Mouse (Mus musculus) intestine, embryonic 16.5 days (tissue): ENCODE measurements around the gene Pbx1. TPM values are rescaled to one million over a fixed set of nuclear protein-coding genes. Genes with fewer than 3 reads are reported as not detected.
A peak's percentile ranks its signal among the peaks of the same experiment; 100 is the strongest.

Experiments used
- ATAC-seq: fragments of 200-750 bp; cut with Nextera tagmentation; 2 replicates; pipeline ENCODE4 v1.8.0; 2017; ENCODE audit warnings: moderate TSS enrichment, moderate library complexity
- H3K27ac ChIP-seq: fragments of 300-500 bp; sonication (generic); 2 replicates; pipeline ENCODE4 v1.5.1; 2014; ENCODE audit warnings: mild to moderate bottlenecking, low read length
- H3K27me3 ChIP-seq: fragments of 300-500 bp; sonication (generic); replicated peaks from 2 replicates; pipeline ENCODE4 v1.6.1; 2014; ENCODE audit warnings: low read length, control low read depth, mixed read lengths; ENCODE audit not compliant: control insufficient read depth, insufficient read depth
- H3K36me3 ChIP-seq: fragments of 300-500 bp; sonication (generic); 2 replicates; pipeline ENCODE4 v1.6.1; 2014; ENCODE audit warnings: low read length, control low read depth; ENCODE audit not compliant: control insufficient read depth, insufficient read depth
- H3K4me1 ChIP-seq: fragments of 300-500 bp; sonication (generic); 2 replicates; pipeline ENCODE4 v1.6.1; 2014; ENCODE audit warnings: low read length, control low read depth, mixed read lengths; ENCODE audit not compliant: control insufficient read depth, insufficient read depth
- H3K4me2 ChIP-seq: fragments of 300-500 bp; sonication (generic); 2 replicates; pipeline ENCODE4 v1.6.1; 2014; ENCODE audit warnings: low read depth, low read length, control low read depth
- H3K4me3 ChIP-seq: fragments of 300-500 bp; sonication (generic); 2 replicates; pipeline ENCODE4 v1.5.1; 2014; ENCODE audit warnings: mild to moderate bottlenecking, low read length
- H3K9ac ChIP-seq: fragments of 300-500 bp; sonication (generic); 2 replicates; pipeline ENCODE4 v1.6.1; 2014; ENCODE audit warnings: low read depth, low read length
- H3K9me3 ChIP-seq: fragments of 300-500 bp; sonication (generic); 2 replicates; pipeline ENCODE4 v1.6.1; 2016; ENCODE audit warnings: low read length, control low read depth; ENCODE audit not compliant: control insufficient read depth
- WGBS: fragments of 180-500 bp; shearing (Covaris S2); extraction: QIAGEN DNeasy Blood & Tissue Kit; methylation state at CpG from one replicate; pipeline ENCODE4 v1.1.7; 2014; 5-methylcytosine and 5-hydroxymethylcytosine counted together
- polyA plus RNA-seq: library from polyadenylated mRNA; unstranded; fragments of >200 nt; fragmentation: Nextera tagmentation; extraction: Ambion mirVana; gene quantifications from 2 replicates; pipeline ENCODE4 v1.2.1, GENCODE M21; 2015

The Pbx1 gene
- polyA plus RNA-seq, 1 experiment from 2014 or later, result 17.2 TPM

DNA sequence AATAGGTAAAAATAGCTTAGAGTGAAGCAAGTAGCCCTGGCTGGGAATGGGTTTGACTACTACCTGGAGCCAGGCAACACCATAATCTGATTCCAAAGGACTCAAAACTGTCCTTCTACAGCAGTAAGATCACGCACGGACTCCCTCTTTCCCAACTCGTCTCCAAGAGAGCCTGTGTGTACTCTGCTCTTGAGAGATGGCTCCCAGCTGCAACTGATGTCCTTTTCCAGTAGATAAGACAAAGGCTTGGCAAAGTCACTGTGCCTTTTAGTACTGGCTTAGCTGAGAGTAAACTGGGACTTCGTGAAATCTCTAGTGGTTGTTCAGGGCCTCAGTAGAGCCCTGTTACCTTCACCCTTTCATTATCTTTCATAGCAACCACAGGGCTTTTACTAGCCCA is 38.6 kb downstream of the Pbx1 start:
- ATAC-seq, result no peak
- no peak overlapping the region for H3K9ac ChIP-seq
- WGBS, result 52% methylated on average over 4 of the region's 4 CpGs
- H3K36me3 ChIP-seq, result no peaks in the 10 kb centered on the region
- no peak overlapping the region for H3K4me2 ChIP-seq
- H3K27ac ChIP-seq, result no peak overlapping the region
- no peak overlapping the region for H3K4me3 ChIP-seq
- H3K9me3 ChIP-seq, result no peaks in the 10 kb centered on the region
- H3K4me1 ChIP-seq, result peaks cover 17% of the 10 kb centered on the region
- H3K27me3 ChIP-seq, result no peaks in the 10 kb centered on the region

DNA sequence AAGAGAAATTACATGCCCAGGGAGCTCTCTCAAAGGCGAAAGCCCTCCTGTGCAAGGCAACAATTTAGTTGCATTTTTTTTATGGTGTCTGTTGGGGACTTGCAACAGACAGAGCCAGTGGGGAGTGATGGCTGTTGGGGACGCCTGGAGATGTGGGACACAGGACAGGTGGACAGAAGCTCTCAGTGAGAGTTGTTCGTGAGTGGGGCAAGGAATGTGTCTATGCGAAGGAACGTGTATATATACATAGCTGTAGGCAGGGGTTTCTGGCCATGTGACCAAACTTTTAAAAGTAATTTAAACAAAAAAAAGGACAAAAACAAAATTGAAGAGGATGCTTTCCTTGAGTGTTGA is 39.6 kb downstream of the Pbx1 start:
- peak overlapping the region; percentile 54 for H3K27ac ChIP-seq
- H3K36me3 ChIP-seq, result no peaks in the 10 kb centered on the region
- H3K4me1 ChIP-seq, result peaks cover 17% of the 10 kb centered on the region
- ATAC-seq, result no peak
- no peak overlapping the region for H3K4me3 ChIP-seq
- peak overlapping the region; percentile 40 for H3K4me2 ChIP-seq
- no peaks in the 10 kb centered on the region for H3K27me3 ChIP-seq
- H3K9ac ChIP-seq, result 0 out of 2 replicates have a peak overlapping the region, but pooled peaks have one; percentile 19
- no peaks in the 10 kb centered on the region for H3K9me3 ChIP-seq
- 51% methylated on average over 5 of the region's 5 CpGs for WGBS

DNA sequence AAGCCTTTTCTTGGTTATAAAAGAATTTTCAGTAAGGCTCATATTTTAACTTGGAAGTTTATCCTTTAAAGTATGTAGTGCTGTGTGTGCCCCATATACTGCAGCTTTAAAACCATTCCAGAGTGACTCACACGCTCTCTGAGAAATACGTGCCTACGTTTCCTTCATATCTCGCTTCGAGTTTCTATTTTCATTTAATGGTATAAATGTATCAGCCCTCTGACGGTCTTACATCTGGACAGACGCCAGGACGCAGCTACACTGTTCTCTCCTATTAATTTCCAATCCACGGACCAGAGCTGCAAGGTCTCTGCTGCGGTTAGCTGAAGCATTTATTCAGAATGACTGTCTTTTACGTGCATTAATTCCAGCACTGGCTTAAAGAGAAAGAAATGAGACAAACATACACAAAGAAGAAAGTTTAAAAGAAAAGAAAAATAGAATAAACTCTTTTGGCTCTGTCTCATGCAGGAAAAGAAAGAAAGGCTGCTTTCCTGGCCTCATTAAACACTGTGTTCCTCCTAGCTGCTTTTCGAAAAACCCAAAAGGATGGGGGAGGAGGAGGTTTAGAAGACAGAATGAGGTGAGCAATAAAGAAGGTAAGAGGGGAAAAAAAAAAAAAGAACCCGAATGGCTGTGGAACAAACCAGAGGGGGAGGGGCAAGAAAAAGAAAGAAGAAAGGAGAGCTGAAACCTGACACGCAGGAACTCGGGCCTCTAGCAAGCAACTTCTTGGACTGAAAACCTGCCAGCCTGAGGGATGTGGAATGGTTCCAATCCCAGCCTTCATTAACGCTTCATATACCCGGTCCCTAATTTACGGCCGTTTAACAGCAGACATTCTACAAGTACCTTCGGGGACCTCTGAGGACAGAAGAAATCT is 40.2 kb downstream of the Pbx1 start:
- peak overlapping the region; percentile 54 for H3K27ac ChIP-seq
- H3K36me3 ChIP-seq, result no peaks in the 10 kb centered on the region
- peak; percentile 57 for ATAC-seq
- H3K4me1 ChIP-seq, result peaks cover 17% of the 10 kb centered on the region
- no peaks in the 10 kb centered on the region for H3K27me3 ChIP-seq
- H3K4me3 ChIP-seq, result no peak overlapping the region
- 30% methylated on average over 20 of the region's 20 CpGs for WGBS
- H3K4me2 ChIP-seq, result peak overlapping the region; percentile 40
- H3K9me3 ChIP-seq, result no peaks in the 10 kb centered on the region
- H3K9ac ChIP-seq, result 0 out of 2 replicates have a peak overlapping the region, but pooled peaks have one; percentile 19

- Histone ChIP-seq H3K4me1 (peaks cover 20% of the 10 kb centered on the region), H3K9me3 (no peaks in the 10 kb centered on the region), H3K4me2 (no peak overlapping the region), H3K4me3 (no peak overlapping the region), H3K27ac (no peak overlapping the region), H3K27me3 (no peaks in the 10 kb centered on the region), H3K36me3 (no peaks in the 10 kb centered on the region), H3K9ac (no peak overlapping the region)
- ATAC-seq, result no peak
These were observed 41.3 kb downstream of the Pbx1 start for GRCm38 (mm10) chr1:168390748-168391147.

DNA sequence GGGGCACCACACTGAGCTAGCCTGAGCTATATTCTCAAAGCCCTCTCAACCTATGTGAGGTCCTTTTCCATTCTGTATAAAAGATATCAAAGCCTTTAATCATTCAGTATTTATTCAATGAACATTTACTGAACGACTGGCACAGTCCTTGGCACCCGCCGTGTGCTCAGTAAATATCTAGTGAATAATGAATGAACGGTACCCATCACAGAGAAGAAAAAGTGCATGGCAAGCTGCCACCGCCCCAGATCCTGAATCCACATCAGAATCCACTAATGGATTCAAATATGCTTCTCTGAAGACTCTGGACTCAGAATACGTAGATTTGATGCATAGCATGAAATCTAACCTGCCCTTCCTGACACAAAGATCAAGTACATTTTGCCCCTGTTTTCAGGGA is 45.9 kb downstream of the Pbx1 start:
- WGBS, result 73% methylated on average over 6 of the region's 6 CpGs

DNA sequence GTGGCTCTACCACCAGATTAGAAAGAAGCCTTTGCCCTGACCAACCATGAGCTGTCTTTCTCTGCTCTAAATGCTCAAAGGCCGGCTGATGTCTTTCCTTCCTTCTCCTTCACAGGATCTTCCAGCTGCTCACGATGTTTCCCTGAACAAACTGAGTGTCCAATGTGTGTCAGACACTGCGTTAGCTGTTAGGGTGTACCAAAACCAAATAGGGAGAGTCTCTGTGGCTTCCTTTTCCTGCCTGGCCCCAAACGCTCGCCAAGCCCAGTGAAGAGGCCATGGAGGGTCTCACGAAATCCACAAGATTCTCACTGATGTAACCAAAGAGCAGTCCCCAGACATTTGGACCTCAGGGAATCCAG is 47.5 kb downstream of the Pbx1 start:
- Histone ChIP-seq H3K4me1 (peaks cover 49% of the 10 kb centered on the region), H3K9ac (no peak overlapping the region), H3K36me3 (no peaks in the 10 kb centered on the region), H3K27ac (peak overlapping the region; percentile 39), H3K27me3 (no peaks in the 10 kb centered on the region), H3K9me3 (no peaks in the 10 kb centered on the region), H3K4me3 (no peak overlapping the region), H3K4me2 (no peak overlapping the region)
- WGBS, result 40% methylated on average over 6 of the region's 6 CpGs
- no peak for ATAC-seq

More for the DNA sequence above, 45.9 kb downstream of the Pbx1 start:
- Histone ChIP-seq H3K4me2 (no peak overlapping the region), H3K27me3 (no peaks in the 10 kb centered on the region), H3K9ac (no peak overlapping the region), H3K27ac (no peak overlapping the region), H3K4me3 (no peak overlapping the region), H3K9me3 (no peaks in the 10 kb centered on the region), H3K36me3 (no peaks in the 10 kb centered on the region), H3K4me1 (peaks cover 37% of the 10 kb centered on the region)
- ATAC-seq, result no peak

GRCm38 (mm10) chr1:168383832-168384593 is 48.1 kb downstream of the Pbx1 start:
- no peak overlapping the region for H3K4me3 ChIP-seq
- 63% methylated on average over 5 of the region's 5 CpGs for WGBS
- no peak for ATAC-seq
- H3K27me3 ChIP-seq, result no peaks in the 10 kb centered on the region
- H3K36me3 ChIP-seq, result no peaks in the 10 kb centered on the region
- no peak overlapping the region for H3K4me2 ChIP-seq
- H3K4me1 ChIP-seq, result peaks cover 49% of the 10 kb centered on the region
- no peaks in the 10 kb centered on the region for H3K9me3 ChIP-seq
- peak overlapping the region; percentile 39 for H3K27ac ChIP-seq
- no peak overlapping the region for H3K9ac ChIP-seq

GRCm38 (mm10) chr1:168382823-168383157 is 49.3 kb downstream of the Pbx1 start:
- H3K9me3 ChIP-seq, result no peaks in the 10 kb centered on the region
- H3K27ac ChIP-seq, result 0 out of 2 replicates have a peak overlapping the region, but pooled peaks have one; percentile 15
- H3K27me3 ChIP-seq, result no peaks in the 10 kb centered on the region
- no peak for ATAC-seq
- peaks cover 49% of the 10 kb centered on the region for H3K4me1 ChIP-seq
- no peak overlapping the region for H3K4me3 ChIP-seq
- H3K9ac ChIP-seq, result no peak overlapping the region
- WGBS, result 12% methylated on average over 4 of the region's 4 CpGs
- no peak overlapping the region for H3K4me2 ChIP-seq
- no peaks in the 10 kb centered on the region for H3K36me3 ChIP-seq

- H3K4me3 ChIP-seq, result no peak overlapping the region
- H3K4me1 ChIP-seq, result peaks cover 49% of the 10 kb centered on the region
- H3K4me2 ChIP-seq, result no peak overlapping the region
- no peak overlapping the region for H3K27ac ChIP-seq
- H3K9me3 ChIP-seq, result no peaks in the 10 kb centered on the region
- no peaks in the 10 kb centered on the region for H3K27me3 ChIP-seq
- H3K36me3 ChIP-seq, result no peaks in the 10 kb centered on the region
- WGBS, result 40% methylated on average over 9 of the region's 9 CpGs
- ATAC-seq, result 0 out of 2 replicates have a peak, but pooled peaks have one; percentile 19
- H3K9ac ChIP-seq, result no peak overlapping the region
These were observed 49.8 kb downstream of the Pbx1 start for GRCm38 (mm10) chr1:168382106-168382822.
